Mouse (Mus musculus) erythroblast, embryonic 14.5 days (primary cell): ENCODE measurements around the gene Rhoh. TPM values are rescaled to one million over a fixed set of nuclear protein-coding genes. Genes with fewer than 3 reads are reported as not detected.

ENCODE experiments used
- H3K27me3 ChIP-seq: 2 replicates; pipeline ENCODE4 v1.6.1; 2012; ENCODE audit warnings: inconsistent platforms; ENCODE audit not compliant: control insufficient read depth
- H3K36me3 ChIP-seq: 2 replicates; pipeline ENCODE4 v1.6.1; 2012; ENCODE audit warnings: mild to moderate bottlenecking, inconsistent platforms; ENCODE audit not compliant: control insufficient read depth
- H3K4me1 ChIP-seq: 2 replicates; pipeline ENCODE4 v1.6.1; 2012; ENCODE audit warnings: inconsistent platforms; ENCODE audit not compliant: control insufficient read depth
- H3K4me3 ChIP-seq: replicated peaks from 2 replicates; pipeline ENCODE3; 2012; ENCODE audit warnings: moderate library complexity, mild to moderate bottlenecking, inconsistent platforms
- H3K9me3 ChIP-seq: 2 replicates; pipeline ENCODE4 v1.6.1; 2012; ENCODE audit warnings: low read length, inconsistent platforms, mixed read lengths; ENCODE audit not compliant: control insufficient read depth
- GATA1 ChIP-seq: IDR thresholded peaks from 2 replicates; pipeline ENCODE4 v1.6.1; 2012; ENCODE audit warnings: low read length, inconsistent platforms, mixed read lengths
- TAL1 ChIP-seq: IDR thresholded peaks from 3 replicates; pipeline ENCODE4 v1.6.1; 2012; ENCODE audit warnings: low read length, inconsistent platforms, mixed read lengths
- polyA plus RNA-seq: library from polyadenylated mRNA; stranded (reverse); fragments of >175 nt; gene quantifications from 2 replicates; pipeline ENCODE4 v1.2.3, GENCODE M21; 2012

Rhoh gene
- polyA plus RNA-seq, 1 experiment: not detected

DNA sequence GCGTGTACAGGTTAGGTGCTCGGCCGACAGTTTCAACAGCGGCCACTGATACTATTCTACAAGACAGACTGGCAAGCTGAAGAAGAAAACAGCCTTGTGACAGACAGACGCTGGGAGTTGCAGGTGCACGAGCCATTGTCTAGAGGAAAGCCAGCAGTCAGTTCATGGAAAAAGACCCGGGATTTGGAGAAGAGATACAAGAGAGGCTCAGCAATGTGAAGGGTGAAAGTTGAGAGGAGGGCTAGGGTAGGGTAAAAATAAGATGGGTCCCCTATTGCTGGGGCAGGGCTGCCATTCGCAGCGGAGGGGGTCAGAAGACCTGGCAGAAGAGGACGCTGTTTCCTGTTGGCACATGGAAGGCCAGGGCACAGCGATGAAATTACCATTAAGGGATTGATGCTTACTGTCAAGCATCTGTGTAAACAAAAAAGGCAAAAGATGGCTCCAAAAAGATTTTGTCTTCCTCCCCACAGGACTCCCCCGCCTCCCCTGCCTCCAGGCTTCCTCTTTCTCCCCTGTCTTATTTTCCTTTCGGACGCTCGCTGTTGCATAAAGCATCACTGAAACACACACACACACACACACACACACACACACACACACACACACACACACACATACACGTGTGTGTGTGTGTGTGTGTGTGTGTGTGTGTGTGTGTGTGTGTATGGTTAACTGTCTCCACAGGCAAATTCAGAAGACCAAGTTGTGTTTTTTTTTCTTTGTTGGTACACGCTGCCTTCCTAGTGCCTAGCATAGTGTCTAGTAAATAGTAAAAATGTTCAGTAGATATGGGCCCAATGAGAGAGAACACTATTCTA lies 4.2 kb upstream of the Rhoh start:
- no peaks in the 10 kb centered on the region for H3K36me3 ChIP-seq
- no peaks in the 10 kb centered on the region for H3K9me3 ChIP-seq
- no peaks in the 10 kb centered on the region for H3K27me3 ChIP-seq
- TF ChIP-seq GATA1 (no peak), TAL1 (no peak)
- H3K4me3 ChIP-seq: no peak overlapping the region
- H3K4me1 ChIP-seq: no peaks in the 10 kb centered on the region

DNA sequence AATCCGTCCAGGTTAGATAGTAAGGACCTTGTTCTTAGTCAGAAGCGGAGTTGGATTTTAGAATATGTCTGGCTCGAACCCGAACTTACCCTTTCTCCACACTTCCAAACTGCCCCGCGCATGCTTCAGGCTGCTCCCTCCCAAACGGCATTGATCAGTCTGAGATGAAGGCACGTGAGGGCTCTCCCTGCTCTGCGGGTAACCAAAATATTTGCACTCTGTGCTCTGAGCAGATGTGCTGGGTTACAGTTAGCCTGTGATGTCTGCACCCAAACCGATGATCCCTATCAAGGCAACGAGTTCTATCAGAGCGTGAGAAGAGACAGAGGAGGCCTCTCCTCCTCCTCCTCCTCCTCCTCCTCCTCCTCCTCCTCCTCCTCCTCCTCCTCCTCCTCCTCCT lies 3.1 kb upstream of the Rhoh start:
- Histone ChIP-seq H3K27me3 (no peaks in the 10 kb centered on the region), H3K36me3 (no peaks in the 10 kb centered on the region), H3K9me3 (no peaks in the 10 kb centered on the region), H3K4me3 (no peak overlapping the region), H3K4me1 (no peaks in the 10 kb centered on the region)
- TF ChIP-seq TAL1 (no peak), GATA1 (no peak)

DNA sequence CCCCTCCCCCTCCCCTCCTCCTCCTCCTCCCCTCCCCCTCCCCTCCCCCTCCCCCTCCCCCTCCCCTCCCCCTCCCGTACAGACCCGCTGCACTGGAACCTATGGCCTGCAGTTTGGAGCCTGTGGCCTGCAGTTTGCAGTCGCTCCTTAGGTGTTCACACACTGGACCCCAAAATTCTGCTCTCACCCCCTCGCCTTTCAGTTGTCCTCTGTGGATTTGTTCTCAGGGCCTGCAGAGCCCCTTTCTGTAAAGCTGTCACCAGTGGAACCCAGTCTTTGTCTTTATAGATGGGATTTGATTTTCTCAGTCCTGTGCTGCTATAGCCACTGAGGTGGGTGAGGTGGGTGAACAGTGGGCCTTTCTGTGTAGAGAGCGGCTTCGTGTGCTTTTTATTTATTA lies 2.7 kb upstream of the Rhoh start:
- Histone ChIP-seq H3K9me3 (no peaks in the 10 kb centered on the region), H3K4me3 (no peak overlapping the region), H3K36me3 (no peaks in the 10 kb centered on the region), H3K4me1 (peaks cover under 1% of the 10 kb centered on the region), H3K27me3 (no peaks in the 10 kb centered on the region)
- TF ChIP-seq TAL1: no peak
- no peak for TF ChIP-seq GATA1

DNA sequence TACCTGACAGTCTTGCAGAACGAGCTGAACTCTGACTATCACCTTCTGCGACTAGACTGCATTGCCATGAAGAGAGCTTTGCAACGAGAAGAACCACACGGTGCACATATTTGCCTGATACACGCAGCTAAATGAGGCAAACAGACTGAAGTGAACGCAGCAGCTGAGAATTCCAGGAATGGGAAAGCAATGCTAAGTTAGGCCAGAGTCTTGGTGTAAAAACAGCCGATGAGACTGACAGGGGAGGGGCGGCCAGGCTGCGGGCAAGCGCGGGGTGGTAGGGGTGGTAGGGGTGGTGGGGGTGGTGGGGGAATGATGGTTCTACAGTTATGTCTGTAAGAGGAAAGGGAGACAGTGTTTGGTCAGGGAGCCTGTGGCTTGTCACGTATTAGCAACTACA lies 2.1 kb upstream of the Rhoh start:
- H3K9me3 ChIP-seq: no peaks in the 10 kb centered on the region
- no peaks in the 10 kb centered on the region for H3K36me3 ChIP-seq
- no peak overlapping the region for H3K4me3 ChIP-seq
- peaks cover 3% of the 10 kb centered on the region for H3K4me1 ChIP-seq
- no peak for TF ChIP-seq TAL1
- no peaks in the 10 kb centered on the region for H3K27me3 ChIP-seq

DNA sequence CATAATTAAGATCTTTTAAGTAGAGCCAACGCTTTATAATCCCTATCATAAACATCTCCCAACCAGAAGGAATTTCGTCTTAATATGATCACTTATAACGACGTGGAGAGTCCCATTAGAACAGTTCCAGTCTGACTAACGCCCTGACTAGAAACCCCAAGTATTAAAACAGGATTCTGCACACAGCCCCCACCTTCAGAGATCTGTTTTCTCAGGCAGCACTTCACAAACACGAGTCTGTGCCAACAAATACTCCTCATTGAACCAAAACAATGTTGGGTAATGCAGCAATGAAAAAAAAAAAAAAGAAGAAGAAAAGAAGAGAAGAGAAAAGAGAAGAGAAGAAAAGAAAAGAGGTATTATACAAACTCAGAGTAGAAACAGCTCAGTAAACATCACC lies 1.6 kb upstream of the Rhoh start:
- H3K4me1 ChIP-seq: peaks cover 3% of the 10 kb centered on the region
- H3K36me3 ChIP-seq: no peaks in the 10 kb centered on the region
- H3K9me3 ChIP-seq: no peaks in the 10 kb centered on the region
- H3K4me3 ChIP-seq: no peak overlapping the region
- H3K27me3 ChIP-seq: no peaks in the 10 kb centered on the region
- TF ChIP-seq TAL1: no peak

DNA sequence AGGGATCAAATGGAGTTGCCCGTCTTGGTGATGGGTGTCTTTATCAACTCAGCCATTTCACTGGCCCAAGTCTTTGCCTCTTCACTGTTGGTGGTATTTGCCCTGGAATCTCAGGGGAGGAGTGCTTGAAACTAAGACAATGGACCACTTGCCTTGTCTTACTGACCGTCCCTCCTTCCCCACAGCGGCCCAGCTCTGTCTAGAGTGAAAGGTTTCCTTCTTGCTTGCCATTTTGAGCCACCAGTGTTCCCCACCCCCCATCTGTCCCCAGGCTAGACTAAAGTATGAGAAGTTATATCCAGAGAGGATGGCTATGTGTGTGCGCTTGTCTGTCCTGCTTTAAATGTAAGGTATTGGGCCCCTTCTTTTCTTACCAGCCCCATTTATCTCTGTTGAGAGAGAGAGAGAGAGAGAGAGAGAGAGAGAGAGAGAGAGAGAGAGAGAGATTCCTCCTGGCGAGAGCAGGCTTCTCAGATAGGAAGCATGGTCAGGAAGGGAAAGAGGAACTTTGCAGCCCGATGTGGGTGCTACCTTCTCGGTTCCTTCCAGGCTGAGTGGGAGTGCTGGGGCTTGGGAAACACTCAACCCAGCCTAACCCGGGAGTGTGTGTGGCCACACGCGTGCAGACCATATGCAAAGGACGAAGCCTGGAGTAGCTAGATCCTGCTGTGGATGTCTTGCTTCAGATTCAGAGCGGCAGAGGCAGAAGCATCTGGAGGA lies 572 bp upstream of the Rhoh start:
- peaks cover 3% of the 10 kb centered on the region for H3K4me1 ChIP-seq
- no peak for TF ChIP-seq GATA1
- no peaks in the 10 kb centered on the region for H3K9me3 ChIP-seq
- H3K27me3 ChIP-seq: no peaks in the 10 kb centered on the region
- no peaks in the 10 kb centered on the region for H3K36me3 ChIP-seq
- H3K4me3 ChIP-seq: no peak overlapping the region

DNA sequence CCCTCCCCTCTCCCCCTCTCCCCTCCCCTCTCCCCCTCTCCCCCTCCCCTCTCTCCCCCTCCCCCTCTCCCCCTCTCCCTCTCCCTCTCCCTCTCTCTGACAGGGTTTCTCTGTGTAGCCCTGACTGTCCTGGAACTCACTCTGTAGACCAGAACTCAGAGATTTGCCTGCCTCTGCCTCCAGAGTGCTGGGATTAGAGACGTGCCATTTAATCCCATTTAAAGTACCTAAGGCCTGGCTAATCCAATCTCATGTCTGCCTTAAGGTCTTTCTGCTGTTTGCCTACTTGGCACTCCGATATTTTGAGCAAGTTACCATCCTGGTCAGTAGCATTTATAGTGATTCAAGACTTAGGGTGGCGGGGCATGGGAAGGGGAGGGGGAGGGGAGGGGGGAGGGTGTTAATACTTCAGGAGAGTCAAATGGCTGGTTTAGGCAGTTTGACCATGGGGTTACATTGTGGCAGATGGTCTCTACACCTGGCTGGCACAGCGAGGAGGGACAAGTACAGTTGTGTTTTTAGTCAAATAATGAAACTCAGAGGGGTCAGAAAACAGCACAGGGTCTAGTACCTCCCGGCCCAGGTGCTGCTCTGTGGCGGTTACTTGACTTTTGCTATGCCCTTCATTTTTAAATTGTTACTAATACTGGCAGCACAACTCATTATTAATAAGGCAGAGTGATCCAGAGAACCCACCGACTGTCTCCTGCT lies 1.4 kb downstream of the Rhoh start:
- H3K27me3 ChIP-seq: no peaks in the 10 kb centered on the region
- H3K9me3 ChIP-seq: no peaks in the 10 kb centered on the region
- H3K36me3 ChIP-seq: no peaks in the 10 kb centered on the region
- TF ChIP-seq GATA1 (no peak), TAL1 (no peak)
- no peak overlapping the region for H3K4me3 ChIP-seq
- peaks cover 3% of the 10 kb centered on the region for H3K4me1 ChIP-seq

DNA sequence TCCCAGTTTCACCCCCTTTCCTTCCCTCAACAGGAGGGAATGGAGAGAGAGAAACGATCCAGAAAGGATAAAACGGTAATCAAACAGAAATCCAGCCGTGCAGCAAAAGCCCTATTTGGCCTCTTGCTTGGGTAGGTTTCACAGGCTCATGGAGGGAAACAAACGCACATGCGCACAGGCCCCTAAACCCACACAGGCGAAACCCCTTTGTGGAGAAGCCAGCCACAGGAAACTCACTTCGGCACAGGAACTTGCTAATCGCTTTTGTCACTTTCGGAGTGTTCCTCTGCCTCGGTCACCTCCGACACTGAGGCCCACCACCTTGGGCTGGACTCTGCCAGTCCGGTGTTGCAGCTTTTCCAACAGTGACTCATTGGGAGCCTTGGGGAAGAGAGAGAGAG lies 2.3 kb downstream of the Rhoh start:
- peaks cover 3% of the 10 kb centered on the region for H3K4me1 ChIP-seq
- H3K36me3 ChIP-seq: no peaks in the 10 kb centered on the region
- no peaks in the 10 kb centered on the region for H3K9me3 ChIP-seq
- H3K27me3 ChIP-seq: no peaks in the 10 kb centered on the region
- H3K4me3 ChIP-seq: peak overlapping the region; percentile 32
- TF ChIP-seq TAL1 (no peak), GATA1 (no peak)

DNA sequence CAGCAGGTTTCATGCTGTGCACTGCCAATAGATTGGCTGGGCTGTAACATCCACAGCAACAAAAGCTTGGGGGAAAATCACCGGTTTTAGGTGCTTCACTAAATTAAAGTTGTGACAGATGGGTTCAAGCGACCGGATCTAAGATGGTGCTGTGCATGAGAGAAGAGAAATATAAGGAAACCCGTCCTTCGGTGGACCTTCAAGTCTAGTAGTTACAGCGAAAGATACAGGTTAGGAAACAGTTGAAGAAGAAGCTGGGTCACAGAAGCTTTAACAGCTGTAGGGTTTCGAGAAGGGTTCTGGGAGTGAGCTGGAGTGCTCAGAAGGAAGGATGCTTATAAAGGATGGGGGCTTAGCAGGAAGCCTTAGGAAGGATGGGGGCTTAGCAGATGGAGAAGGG lies 3.5 kb downstream of the Rhoh start:
- H3K4me3 ChIP-seq: no peak overlapping the region
- H3K9me3 ChIP-seq: no peaks in the 10 kb centered on the region
- no peaks in the 10 kb centered on the region for H3K36me3 ChIP-seq
- TF ChIP-seq TAL1 (no peak), GATA1 (no peak)
- H3K4me1 ChIP-seq: peaks cover 3% of the 10 kb centered on the region
- no peaks in the 10 kb centered on the region for H3K27me3 ChIP-seq
